Mouse (Mus musculus) myocyte (in vitro differentiated cells): Measurements from ENCODE around the gene Epb41l4b.

Experiments
- E2F4 ChIP-seq: IDR thresholded peaks from one replicate; pipeline ENCODE4 v1.6.1; 2011; ENCODE audit warnings: mild to moderate bottlenecking, control low read depth, moderate library complexity; ENCODE audit not compliant: insufficient read depth
- MAX ChIP-seq: IDR thresholded peaks from one replicate; pipeline ENCODE4 v1.6.1; 2011; ENCODE audit warnings: low read depth, mild to moderate bottlenecking, control low read depth
- POLR2A ChIP-seq: IDR thresholded peaks from one replicate; pipeline ENCODE4 v1.6.1; 2011; ENCODE audit warnings: low read depth, mild to moderate bottlenecking, control low read depth, moderate library complexity; ENCODE audit not compliant: insufficient read length
- POLR2AphosphoS2 ChIP-seq: IDR thresholded peaks from one replicate; pipeline ENCODE4 v1.6.1; 2011; ENCODE audit warnings: low read depth, control low read depth; ENCODE audit not compliant: insufficient read length
- REST ChIP-seq: IDR thresholded peaks from one replicate; pipeline ENCODE4 v1.6.1; 2011; ENCODE audit warnings: mild to moderate bottlenecking, control low read depth, moderate library complexity; ENCODE audit not compliant: insufficient read depth, insufficient read length
- USF1 ChIP-seq: IDR thresholded peaks from one replicate; pipeline ENCODE4 v1.6.1; 2011; ENCODE audit warnings: low read depth, mild to moderate bottlenecking, control low read depth, moderate library complexity

DNA sequence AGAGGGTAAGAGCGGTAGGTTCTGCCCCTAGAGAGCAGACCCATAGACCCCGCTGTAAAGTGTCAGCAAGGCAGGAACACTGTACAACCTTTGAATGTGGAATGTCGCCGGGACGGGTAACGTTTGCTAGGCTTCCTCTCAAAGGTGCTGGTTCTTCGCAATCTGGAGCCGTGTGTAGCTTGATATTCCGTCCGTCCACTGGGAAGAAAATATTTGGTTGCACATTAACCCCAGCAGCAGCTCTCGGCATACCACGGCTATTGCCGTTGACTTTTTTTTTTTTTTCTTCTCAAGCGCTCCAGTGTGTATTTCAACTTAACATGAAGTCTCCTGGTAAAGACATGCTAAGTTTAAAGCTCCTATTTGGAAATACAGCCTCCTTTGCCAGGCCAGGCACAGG, 70.1 kb downstream of the Epb41l4b start:
- TF ChIP-seq POLR2AphosphoS2 (no peak), MAX (no peak), POLR2A (no peak), E2F4 (no peak), USF1 (no peak), REST (no peak)
